Mouse (Mus musculus) hindbrain, embryonic 13.5 days (tissue): ENCODE measurements around the gene Cux2. TPM values are rescaled to one million over a fixed set of nuclear protein-coding genes. Genes with fewer than 3 reads are reported as not detected.

Experiments
- ATAC-seq: fragments of 200-750 bp; cut with Nextera tagmentation; 2 replicates; pipeline ENCODE4 v1.8.0; 2017; ENCODE audit warnings: moderate TSS enrichment; ENCODE audit not compliant: low FRiP score
- H3K27ac ChIP-seq: fragments of 300-500 bp; sonication (generic); 2 replicates; pipeline ENCODE4 v1.5.1; 2015; ENCODE audit warnings: inconsistent platforms, mild to moderate bottlenecking, moderate library complexity
- H3K27me3 ChIP-seq: fragments of 300-500 bp; sonication (generic); 2 replicates; pipeline ENCODE4 v1.6.1; 2015; ENCODE audit warnings: mild to moderate bottlenecking, inconsistent platforms
- H3K36me3 ChIP-seq: fragments of 300-500 bp; sonication (generic); 2 replicates; pipeline ENCODE4 v1.6.1; 2015; ENCODE audit warnings: mild to moderate bottlenecking, inconsistent platforms
- H3K4me1 ChIP-seq: fragments of 300-500 bp; sonication (generic); replicated peaks from 2 replicates; pipeline ENCODE4 v1.6.1; 2015; ENCODE audit warnings: inconsistent platforms
- H3K4me2 ChIP-seq: fragments of 300-500 bp; sonication (generic); 2 replicates; pipeline ENCODE4 v1.6.1; 2015; ENCODE audit warnings: inconsistent platforms, mild to moderate bottlenecking, moderate library complexity
- H3K4me3 ChIP-seq: fragments of 300-500 bp; sonication (generic); 2 replicates; pipeline ENCODE4 v1.5.1; 2015; ENCODE audit warnings: mild to moderate bottlenecking, inconsistent platforms
- H3K9ac ChIP-seq: fragments of 300-500 bp; sonication (generic); 2 replicates; pipeline ENCODE4 v1.6.1; 2015; ENCODE audit warnings: mild to moderate bottlenecking, inconsistent platforms
- H3K9me3 ChIP-seq: fragments of 300-500 bp; sonication (generic); 2 replicates; pipeline ENCODE4 v1.6.1; 2016; ENCODE audit warnings: inconsistent platforms
- WGBS: fragments of 180-500 bp; shearing (Covaris S2); methylation state at CpG from one replicate; pipeline ENCODE4 v1.1.7; 2015; 5-methylcytosine and 5-hydroxymethylcytosine counted together
- polyA plus RNA-seq: library from polyadenylated mRNA; unstranded; fragments of >200 nt; fragmentation: Nextera tagmentation; extraction: Ambion mirVana; gene quantifications from 2 replicates; pipeline ENCODE4 v1.2.1, GENCODE M21; 2015

Gene Cux2
- polyA plus RNA-seq, 1 experiment from 2014 or later: 29.1 TPM

GRCm38 (mm10) chr5:121876901-121877300 lies 173.0 kb downstream of the Cux2 start:
- H3K4me1 ChIP-seq: peaks cover 10% of the 10 kb centered on the region
- peaks cover 52% of the 10 kb centered on the region for H3K36me3 ChIP-seq
- no peak overlapping the region for H3K4me3 ChIP-seq
- H3K4me2 ChIP-seq: no peak overlapping the region
- no peak overlapping the region for H3K27ac ChIP-seq
- no peaks in the 10 kb centered on the region for H3K27me3 ChIP-seq
- WGBS: 85% methylated on average over 12 of the region's 12 CpGs
- H3K9me3 ChIP-seq: no peaks in the 10 kb centered on the region
- no peak overlapping the region for H3K9ac ChIP-seq
- ATAC-seq: no peak

DNA sequence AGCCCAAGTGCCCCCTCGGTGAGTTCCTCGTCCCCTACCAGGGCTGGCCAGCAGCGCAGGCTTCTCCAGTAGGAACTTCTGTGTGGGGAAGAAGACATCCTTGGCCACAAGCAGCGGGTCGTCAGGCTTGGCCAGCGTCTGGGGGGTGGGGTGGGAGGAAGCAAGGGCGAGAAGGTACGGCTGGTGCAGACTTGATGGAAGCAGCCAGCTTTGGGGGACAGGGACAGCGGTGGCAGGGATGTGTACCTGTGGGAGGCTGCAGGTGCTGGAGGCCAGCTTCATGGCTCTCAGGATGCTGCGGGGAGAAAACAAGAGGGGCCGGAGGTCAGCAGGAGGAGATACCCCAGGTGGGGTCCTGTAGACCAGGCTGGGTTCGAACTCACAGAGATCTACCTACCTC lies 174.9 kb downstream of the Cux2 start:
- ATAC-seq: no peak
- no peaks in the 10 kb centered on the region for H3K27me3 ChIP-seq
- no peak overlapping the region for H3K9ac ChIP-seq
- WGBS: 88% methylated on average over 12 of the region's 12 CpGs
- no peak overlapping the region for H3K4me3 ChIP-seq
- H3K4me1 ChIP-seq: peaks cover 10% of the 10 kb centered on the region
- H3K9me3 ChIP-seq: no peaks in the 10 kb centered on the region
- no peak overlapping the region for H3K27ac ChIP-seq
- peaks cover 52% of the 10 kb centered on the region for H3K36me3 ChIP-seq
- no peak overlapping the region for H3K4me2 ChIP-seq

GRCm38 (mm10) chr5:121872158-121872557 lies 177.7 kb downstream of the Cux2 start:
- Histone ChIP-seq H3K4me1 (no peaks in the 10 kb centered on the region), H3K27ac (no peak overlapping the region), H3K9me3 (no peaks in the 10 kb centered on the region), H3K9ac (no peak overlapping the region), H3K4me2 (no peak overlapping the region), H3K36me3 (peaks cover 67% of the 10 kb centered on the region), H3K27me3 (no peaks in the 10 kb centered on the region), H3K4me3 (no peak overlapping the region)
- ATAC-seq: 0 out of 2 replicates have a peak, but pooled peaks have one; percentile 29
- WGBS: 11% methylated on average over 4 of the region's 4 CpGs

GRCm38 (mm10) chr5:121871515-121872030 lies 178.3 kb downstream of the Cux2 start:
- peaks cover 69% of the 10 kb centered on the region for H3K36me3 ChIP-seq
- H3K4me1 ChIP-seq: no peaks in the 10 kb centered on the region
- ATAC-seq: no peak
- H3K4me2 ChIP-seq: no peak overlapping the region
- H3K9ac ChIP-seq: no peak overlapping the region
- no peak overlapping the region for H3K4me3 ChIP-seq
- 84% methylated on average over 13 of the region's 13 CpGs for WGBS
- H3K27me3 ChIP-seq: 0 out of 2 replicates have a peak, but pooled peaks cover 3% of the 10 kb centered on the region
- H3K9me3 ChIP-seq: no peaks in the 10 kb centered on the region
- H3K27ac ChIP-seq: no peak overlapping the region

DNA sequence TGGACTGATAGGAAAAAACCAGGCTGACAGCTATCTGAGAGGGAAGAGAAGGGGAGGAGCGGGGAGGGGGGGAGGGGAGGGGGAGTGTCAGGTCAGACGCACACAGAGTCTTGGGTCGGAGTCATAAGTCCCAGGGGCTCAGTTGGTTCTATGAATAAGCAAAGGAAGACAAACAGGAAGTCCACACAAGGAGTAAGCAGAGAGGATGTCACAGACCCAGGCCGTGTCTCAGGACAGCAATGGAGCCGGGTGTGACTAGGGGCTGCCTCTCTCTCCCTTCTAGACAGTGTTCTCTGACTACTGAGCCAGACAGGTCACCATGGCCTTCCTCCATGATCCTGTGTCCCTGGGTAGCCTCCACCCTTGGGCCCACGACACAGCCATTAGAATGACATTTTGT lies 179.1 kb downstream of the Cux2 start:
- ATAC-seq: no peak
- H3K4me2 ChIP-seq: no peak overlapping the region
- H3K4me1 ChIP-seq: no peaks in the 10 kb centered on the region
- 0 out of 2 replicates have a peak, but pooled peaks cover 4% of the 10 kb centered on the region for H3K27me3 ChIP-seq
- no peak overlapping the region for H3K9ac ChIP-seq
- WGBS: 76% methylated on average over 6 of the region's 6 CpGs
- H3K9me3 ChIP-seq: no peaks in the 10 kb centered on the region
- H3K36me3 ChIP-seq: peaks cover 66% of the 10 kb centered on the region
- no peak overlapping the region for H3K27ac ChIP-seq
- H3K4me3 ChIP-seq: no peak overlapping the region

GRCm38 (mm10) chr5:121867963-121868362 lies 181.9 kb downstream of the Cux2 start:
- Histone ChIP-seq H3K4me1 (0 out of 2 replicates have a peak, but pooled peaks cover 4% of the 10 kb centered on the region), H3K4me3 (no peak overlapping the region), H3K36me3 (peaks cover 46% of the 10 kb centered on the region), H3K27ac (no peak overlapping the region), H3K27me3 (0 out of 2 replicates have a peak, but pooled peaks cover 8% of the 10 kb centered on the region), H3K9ac (no peak overlapping the region), H3K9me3 (no peaks in the 10 kb centered on the region), H3K4me2 (no peak overlapping the region)
- ATAC-seq: no peak
- WGBS: 73% methylated on average over 5 of the region's 5 CpGs

DNA sequence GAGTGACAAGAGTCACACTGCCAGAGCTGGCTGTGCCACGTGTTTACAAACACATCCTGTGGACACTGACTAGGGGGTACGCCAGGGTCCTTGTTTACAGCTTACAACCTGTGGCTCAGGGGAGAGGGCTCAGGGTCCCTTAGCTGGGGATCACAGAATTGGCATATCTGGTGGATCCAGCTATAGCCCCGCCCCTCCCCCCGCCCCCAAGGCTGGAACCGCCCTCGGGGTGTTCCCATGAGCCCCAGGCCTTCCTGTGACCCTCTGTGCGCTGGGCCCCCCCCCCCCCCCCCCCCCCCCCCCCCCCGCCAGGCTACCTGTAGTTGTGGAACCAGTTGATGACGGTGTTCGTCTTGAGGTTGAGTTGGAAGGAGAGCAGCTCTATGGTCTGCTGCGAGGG lies 185.6 kb downstream of the Cux2 start:
- peaks cover 61% of the 10 kb centered on the region for H3K36me3 ChIP-seq
- H3K4me2 ChIP-seq: no peak overlapping the region
- WGBS: 8% methylated on average over 3 of the region's 11 CpGs

DNA sequence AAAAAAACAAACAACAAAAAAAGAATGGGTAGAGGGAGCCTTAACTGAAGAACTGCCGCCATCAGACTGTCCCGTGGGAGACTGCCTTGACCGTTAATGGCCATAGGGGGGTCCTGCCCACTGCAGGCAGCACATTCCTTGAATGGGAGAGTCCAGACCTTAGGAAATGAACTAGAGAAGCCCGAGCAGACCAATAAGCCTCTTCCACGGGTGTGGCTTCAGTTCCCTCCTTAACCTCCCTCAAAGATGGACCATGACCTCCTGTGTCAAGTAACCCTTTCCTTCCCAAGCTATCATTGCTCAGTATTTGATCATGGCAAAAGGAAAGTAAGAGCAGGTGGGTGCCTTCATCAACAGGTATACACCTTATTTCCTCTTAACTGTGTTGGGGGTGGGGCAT lies 187.9 kb downstream of the Cux2 start:
- Histone ChIP-seq H3K4me3 (no peak overlapping the region), H3K36me3 (peaks cover 48% of the 10 kb centered on the region), H3K9me3 (no peaks in the 10 kb centered on the region), H3K4me2 (no peak overlapping the region), H3K4me1 (0 out of 2 replicates have a peak, but pooled peaks cover 4% of the 10 kb centered on the region), H3K27ac (no peak overlapping the region), H3K27me3 (0 out of 2 replicates have a peak, but pooled peaks cover 6% of the 10 kb centered on the region), H3K9ac (no peak overlapping the region)
- WGBS: 51% methylated on average over 5 of the region's 5 CpGs
- ATAC-seq: no peak

More for the DNA sequence above, 185.6 kb downstream of the Cux2 start:
- Histone ChIP-seq H3K4me1 (0 out of 2 replicates have a peak, but pooled peaks cover 4% of the 10 kb centered on the region), H3K9me3 (no peaks in the 10 kb centered on the region), H3K9ac (no peak overlapping the region), H3K27me3 (0 out of 2 replicates have a peak, but pooled peaks cover 8% of the 10 kb centered on the region), H3K4me3 (no peak overlapping the region), H3K27ac (no peak overlapping the region)
- no peak for ATAC-seq

DNA sequence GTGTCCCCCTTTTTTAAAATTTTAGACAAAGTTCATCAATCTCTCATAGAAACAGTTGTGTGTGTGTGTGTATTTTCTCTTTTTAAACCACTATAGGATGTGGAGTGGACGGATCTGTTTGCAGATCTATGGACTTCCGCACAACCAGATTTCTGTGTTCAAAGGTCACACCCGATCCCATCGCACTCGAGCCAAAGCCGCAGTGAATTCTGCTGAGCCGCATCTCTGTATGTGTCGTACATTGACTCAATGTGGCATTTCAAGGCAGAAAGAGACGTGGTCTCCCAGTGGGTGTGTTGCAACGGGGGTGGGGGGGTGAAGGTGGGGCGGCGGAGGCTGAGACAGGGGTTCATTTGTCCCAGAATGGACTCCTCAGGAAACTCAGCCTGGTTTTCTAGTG lies 191.5 kb downstream of the Cux2 start:
- peaks cover 45% of the 10 kb centered on the region for H3K36me3 ChIP-seq
- ATAC-seq: no peak
- H3K4me2 ChIP-seq: no peak overlapping the region

GRCm38 (mm10) chr5:121856740-121857139 lies 193.2 kb downstream of the Cux2 start:
- Histone ChIP-seq H3K9me3 (no peaks in the 10 kb centered on the region), H3K4me2 (no peak overlapping the region), H3K27me3 (no peaks in the 10 kb centered on the region), H3K27ac (no peak overlapping the region), H3K9ac (no peak overlapping the region), H3K36me3 (peaks cover 61% of the 10 kb centered on the region), H3K4me1 (peaks cover 21% of the 10 kb centered on the region), H3K4me3 (no peak overlapping the region)
- 86% methylated on average over 11 of the region's 11 CpGs for WGBS
- no peak for ATAC-seq

More for the DNA sequence above, 191.5 kb downstream of the Cux2 start:
- no peak overlapping the region for H3K4me3 ChIP-seq
- no peak overlapping the region for H3K27ac ChIP-seq
- H3K9me3 ChIP-seq: no peaks in the 10 kb centered on the region
- 92% methylated on average over 12 of the region's 12 CpGs for WGBS
- H3K9ac ChIP-seq: no peak overlapping the region
- H3K27me3 ChIP-seq: no peaks in the 10 kb centered on the region
- H3K4me1 ChIP-seq: peaks cover 17% of the 10 kb centered on the region

DNA sequence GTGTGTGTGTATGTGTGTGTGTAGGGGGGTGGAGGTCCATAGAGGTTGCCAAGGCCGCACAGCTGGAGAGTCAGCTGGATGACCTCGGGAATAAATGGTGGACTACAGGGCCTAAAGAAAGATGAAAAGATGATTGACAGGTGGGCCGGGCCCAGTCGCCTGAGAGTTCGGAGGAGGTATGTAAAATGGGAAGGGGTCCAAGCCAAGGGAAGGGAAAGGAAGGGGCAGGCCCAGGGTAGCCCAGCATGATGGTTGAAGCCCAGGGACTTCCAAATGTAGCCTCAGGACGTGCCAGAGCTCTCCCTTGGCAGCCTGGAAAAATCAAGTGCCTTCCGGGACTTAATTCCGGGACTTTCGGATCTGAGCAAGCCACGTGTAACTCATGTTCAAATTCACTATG lies 195.1 kb downstream of the Cux2 start:
- Histone ChIP-seq H3K9ac (no peak overlapping the region), H3K36me3 (peaks cover 48% of the 10 kb centered on the region), H3K4me1 (peaks cover 40% of the 10 kb centered on the region), H3K4me3 (no peak overlapping the region), H3K4me2 (no peak overlapping the region), H3K27me3 (no peaks in the 10 kb centered on the region), H3K27ac (peak overlapping the region; percentile 52), H3K9me3 (no peaks in the 10 kb centered on the region)
- 45% methylated on average over 10 of the region's 10 CpGs for WGBS
- ATAC-seq: no peak

GRCm38 (mm10) chr5:121853368-121854051 lies 196.4 kb downstream of the Cux2 start:
- no peaks in the 10 kb centered on the region for H3K27me3 ChIP-seq
- H3K36me3 ChIP-seq: peaks cover 41% of the 10 kb centered on the region
- peak overlapping the region; percentile 13; the same call in 1 of the 2 replicates for H3K9ac ChIP-seq
- no peak overlapping the region for H3K4me3 ChIP-seq
- H3K27ac ChIP-seq: peak overlapping the region; percentile 52; the same call in 1 of the 2 replicates
- ATAC-seq: no peak
- peaks cover 46% of the 10 kb centered on the region for H3K4me1 ChIP-seq
- WGBS: 83% methylated on average over 9 of the region's 9 CpGs
- no peak overlapping the region for H3K4me2 ChIP-seq
- no peaks in the 10 kb centered on the region for H3K9me3 ChIP-seq
